8 mouse cellular contexts compared by ENCODE assay signal in the genomic region with DNA sequence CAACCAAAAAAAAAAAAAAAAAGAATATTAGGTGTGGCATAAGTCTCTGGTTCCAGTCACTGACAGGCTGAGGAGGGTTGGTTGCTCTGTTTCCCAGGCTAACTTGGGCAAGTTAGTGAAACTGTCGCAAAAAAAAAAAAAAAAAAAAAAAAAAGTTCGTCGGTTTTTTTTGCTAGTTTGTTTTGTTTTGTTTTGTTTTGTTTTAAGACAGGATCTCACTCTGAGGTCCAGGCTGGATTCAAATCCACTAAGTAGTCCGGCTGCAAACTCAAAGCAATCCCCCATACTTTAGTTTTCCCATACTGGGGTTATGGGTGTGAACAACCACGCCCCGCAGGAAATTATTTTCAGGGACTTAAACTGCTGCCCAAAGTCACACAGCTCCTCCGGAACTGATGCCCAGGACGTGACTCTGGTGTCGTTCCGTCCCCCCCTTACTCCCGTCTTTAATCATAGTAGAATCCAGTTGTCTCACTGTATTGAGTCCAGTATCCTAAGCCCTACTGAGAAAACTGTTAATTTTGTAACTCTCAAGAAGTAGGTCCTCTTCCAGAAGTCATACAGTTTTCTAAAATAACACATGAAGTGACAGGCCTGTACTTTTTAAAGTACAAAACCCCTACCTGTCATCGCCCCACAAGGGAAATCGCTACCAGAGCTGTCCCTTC. TPM values are rescaled to one million over a fixed set of nuclear protein-coding genes. Genes with fewer than 3 reads are reported as not detected.
DNase-seq lines count a peak whose midpoint lies in the region; ATAC-seq and TF ChIP-seq lines count a peak whose summit lies in the region.

No protein-coding gene starts in this region.

- H3K9me3 ChIP-seq in hindbrain, embryonic 12.5 days (replicated peaks): no peaks in the 10 kb centered on the region
- no peaks in the 10 kb centered on the region for H3K9me3 ChIP-seq in liver, embryonic 13.5 days (replicated peaks)
- no peaks in the 10 kb centered on the region for H3K9me3 ChIP-seq in neural tube, embryonic 15.5 days (replicated peaks)

- TF ChIP-seq CTCF in kidney, adult 2 months (conservative IDR thresholded peaks at IDR 0.05; ENCODE audit: insufficient read depth, insufficient read length, low read depth, low read length): no peak

- TF ChIP-seq POLR2A in kidney, adult 2 months (IDR thresholded peaks at IDR 0.05; ENCODE audit: low read depth, low read length): no peak

- no peaks in the 10 kb centered on the region for H3K27me3 ChIP-seq in kidney, adult 2 months (replicated peaks; ENCODE audit: control insufficient read depth, insufficient read depth, low read length)
- H3K27me3 ChIP-seq in hindbrain, embryonic 12.5 days: peaks cover 18% of the 10 kb centered on the region; the same call in 1 of the 2 replicates
- H3K27me3 ChIP-seq in liver, embryonic 13.5 days: no peaks in the 10 kb centered on the region
- no peaks in the 10 kb centered on the region for H3K27me3 ChIP-seq in neural tube, embryonic 15.5 days (replicated peaks)

- peak overlapping the region; percentile 72 for H3K27ac ChIP-seq in kidney, adult 2 months (ENCODE audit: insufficient read depth, low read depth, low read length)
- H3K27ac ChIP-seq in hindbrain, embryonic 12.5 days: peak overlapping the region; percentile 93
- peak overlapping the region; percentile 93 for H3K27ac ChIP-seq in liver, embryonic 13.5 days
- peak overlapping the region; percentile 95 for H3K27ac ChIP-seq in neural tube, embryonic 15.5 days (replicated peaks)

- peak overlapping the region; percentile 57 for H3K4me3 ChIP-seq in kidney, adult 2 months (ENCODE audit: insufficient read depth, low read depth, low read length)
- H3K4me3 ChIP-seq in hindbrain, embryonic 12.5 days: peak overlapping the region; percentile 73
- H3K4me3 ChIP-seq in liver, embryonic 13.5 days (replicated peaks): peak overlapping the region; percentile 87
- peak overlapping the region; percentile 78 for H3K4me3 ChIP-seq in neural tube, embryonic 15.5 days (replicated peaks)

- 1% methylated on average over 13 of the region's 13 CpGs for WGBS in kidney, adult 2 months
- WGBS in hindbrain, embryonic 12.5 days: 5% methylated on average over 13 of the region's 13 CpGs
- WGBS in liver, embryonic 13.5 days (ENCODE audit: insufficient replicate concordance): 2% methylated on average over 13 of the region's 13 CpGs
- WGBS in neural tube, embryonic 15.5 days: 6% methylated on average over 13 of the region's 13 CpGs

- no peaks in the 10 kb centered on the region; the same call in 1 of the 2 replicates for H3K36me3 ChIP-seq in kidney, adult 2 months (ENCODE audit: control insufficient read depth, insufficient read depth, low read length)
- H3K36me3 ChIP-seq in hindbrain, embryonic 12.5 days: peaks cover 5% of the 10 kb centered on the region; the same call in 1 of the 2 replicates
- peaks cover 15% of the 10 kb centered on the region for H3K36me3 ChIP-seq in liver, embryonic 13.5 days
- H3K36me3 ChIP-seq in neural tube, embryonic 15.5 days: no peaks in the 10 kb centered on the region

- ATAC-seq in hindbrain, embryonic 12.5 days (ENCODE audit: low FRiP score): peak; percentile 21
- ATAC-seq in liver, embryonic 13.5 days (ENCODE audit: low read depth): no peak
- ATAC-seq in neural tube, embryonic 15.5 days (ENCODE audit: low FRiP score): peak; percentile 16

- no peak overlapping the region; the same call in 1 of the 2 replicates for H3K9ac ChIP-seq in hindbrain, embryonic 12.5 days
- peak overlapping the region; percentile 93 for H3K9ac ChIP-seq in liver, embryonic 13.5 days
- peak overlapping the region; percentile 28; the same call in 1 of the 2 replicates for H3K9ac ChIP-seq in neural tube, embryonic 15.5 days (replicated peaks)

- peak; percentile 72 for DNase-seq in kidney, adult 2 months
- DNase-seq in kidney, adult 11 months: no peak
- peak; percentile 60 for DNase-seq in c-Kit-positive CD71-positive TER-119-positive erythroid progenitor cells, embryonic 14.5 days (ENCODE audit: low spot score)
- peak; percentile 53 for DNase-seq in liver, embryonic 13.5 days
- DNase-seq in right cerebral cortex, postnatal 4 days: no peak
- DNase-seq in layer of hippocampus, postnatal 14 days (ENCODE audit: low spot score in 2 of 2): no peak

- peaks cover 10% of the 10 kb centered on the region for H3K4me1 ChIP-seq in kidney, adult 2 months (ENCODE audit: control insufficient read depth, insufficient read depth, low read length)
- H3K4me1 ChIP-seq in hindbrain, embryonic 12.5 days: peaks cover 26% of the 10 kb centered on the region
- H3K4me1 ChIP-seq in liver, embryonic 13.5 days (replicated peaks): peaks cover 82% of the 10 kb centered on the region
- peaks cover 32% of the 10 kb centered on the region for H3K4me1 ChIP-seq in neural tube, embryonic 15.5 days

- peak overlapping the region; percentile 55 for H3K4me2 ChIP-seq in hindbrain, embryonic 12.5 days (replicated peaks)
- H3K4me2 ChIP-seq in liver, embryonic 13.5 days: peak overlapping the region; percentile 81
- H3K4me2 ChIP-seq in neural tube, embryonic 15.5 days: peak overlapping the region; percentile 60

RNA-seq across cellular contexts. Expression of gene Sertad1, which starts 0.5 kb away (rescaled TPM):
- 19.4 and 23.7 TPM in 2 replicates for polyA plus RNA-seq in kidney, adult 2 months (2012; rRNA removed)
- 17.5 TPM in 2 replicates for polyA plus RNA-seq in hindbrain, embryonic 12.5 days (2016; fragmentation: Nextera tagmentation; extraction: Ambion mirVana)
- 20.7 and 21.7 TPM in 2 replicates for polyA plus RNA-seq in liver, embryonic 13.5 days (2015; fragmentation: Nextera tagmentation; extraction: Ambion mirVana)
- 11.6 and 15.8 TPM in 2 replicates for polyA plus RNA-seq in neural tube, embryonic 15.5 days (2015; fragmentation: Nextera tagmentation; extraction: Ambion mirVana)
- total RNA-seq in layer of hippocampus, postnatal 14 days (2021): 1 to 10 TPM; 6.1 to 6.9 TPM

RNA-seq across cellular contexts. Expression of gene Sertad3, which starts 12.7 kb away (rescaled TPM):
- polyA plus RNA-seq in kidney, adult 2 months (2012; rRNA removed): 9.0 and 12.8 TPM in 2 replicates
- polyA plus RNA-seq in hindbrain, embryonic 12.5 days (2016; fragmentation: Nextera tagmentation; extraction: Ambion mirVana): 20.8 and 22.3 TPM in 2 replicates
- polyA plus RNA-seq in liver, embryonic 13.5 days (2015; fragmentation: Nextera tagmentation; extraction: Ambion mirVana): 31.4 and 31.7 TPM in 2 replicates
- 8.8 and 11.0 TPM in 2 replicates for polyA plus RNA-seq in neural tube, embryonic 15.5 days (2015; fragmentation: Nextera tagmentation; extraction: Ambion mirVana)
- 1 to 10 TPM; 3.7 to 4.4 TPM for total RNA-seq in layer of hippocampus, postnatal 14 days (2021)

RNA-seq across cellular contexts. Expression of gene Prx, which starts 12.9 kb away (rescaled TPM):
- polyA plus RNA-seq in kidney, adult 2 months (2012; rRNA removed): 1.2 and 1.5 TPM in 2 replicates
- polyA plus RNA-seq in hindbrain, embryonic 12.5 days (2016; fragmentation: Nextera tagmentation; extraction: Ambion mirVana): 2.5 and 3.5 TPM in 2 replicates
- polyA plus RNA-seq in liver, embryonic 13.5 days (2015; fragmentation: Nextera tagmentation; extraction: Ambion mirVana): 0.78 and 0.88 TPM in 2 replicates
- 2.0 and 2.4 TPM in 2 replicates for polyA plus RNA-seq in neural tube, embryonic 15.5 days (2015; fragmentation: Nextera tagmentation; extraction: Ambion mirVana)
- under 1 TPM; 0.65 to 0.98 TPM for total RNA-seq in layer of hippocampus, postnatal 14 days (2021)

RNA-seq across cellular contexts. Expression of gene Hipk4, which starts 36.8 kb away (rescaled TPM):
- polyA plus RNA-seq in kidney, adult 2 months (2012; rRNA removed): 0.48 and 0.61 TPM in 2 replicates
- 0.36 and 0.66 TPM in 2 replicates for polyA plus RNA-seq in hindbrain, embryonic 12.5 days (2016; fragmentation: Nextera tagmentation; extraction: Ambion mirVana)
- polyA plus RNA-seq in liver, embryonic 13.5 days (2015; fragmentation: Nextera tagmentation; extraction: Ambion mirVana): 0.08 and 0.12 TPM in 2 replicates
- polyA plus RNA-seq in neural tube, embryonic 15.5 days (2015; fragmentation: Nextera tagmentation; extraction: Ambion mirVana): 1.5 and 2.1 TPM in 2 replicates
- under 1 TPM in 1 of 2 experiments, not detected in 1; 0.35 TPM for total RNA-seq in layer of hippocampus, postnatal 14 days (2021)

RNA-seq across cellular contexts. Expression of gene Blvrb, which starts 38.5 kb away (rescaled TPM):
- 47.1 and 47.8 TPM in 2 replicates for polyA plus RNA-seq in kidney, adult 2 months (2012; rRNA removed)
- 26.6 and 27.3 TPM in 2 replicates for polyA plus RNA-seq in hindbrain, embryonic 12.5 days (2016; fragmentation: Nextera tagmentation; extraction: Ambion mirVana)
- 831 and 956 TPM in 2 replicates for polyA plus RNA-seq in liver, embryonic 13.5 days (2015; fragmentation: Nextera tagmentation; extraction: Ambion mirVana)
- polyA plus RNA-seq in neural tube, embryonic 15.5 days (2015; fragmentation: Nextera tagmentation; extraction: Ambion mirVana): 24.5 and 26.1 TPM in 2 replicates
- total RNA-seq in layer of hippocampus, postnatal 14 days (2021): 10 to 100 TPM; 15.6 to 15.8 TPM

Comparison
In these comparisons a context has a peak if more than half of its experiments do, and no peak if none do; other contexts are left out.
1. DNase-seq: peak in kidney, adult 2 months (single experiment), c-Kit-positive CD71-positive TER-119-positive erythroid progenitor cells, embryonic 14.5 days (single experiment) and liver, embryonic 13.5 days (single experiment); none in kidney, adult 11 months (single experiment), right cerebral cortex, postnatal 4 days (single experiment) and layer of hippocampus, postnatal 14 days (0 of 2).
2. Peak in every context shown above with its lines, with median percentiles within 50 percentile points of each other: H3K27ac ChIP-seq, H3K4me3 ChIP-seq and H3K4me2 ChIP-seq.